Mouse (Mus musculus): ENCODE results near the gene Sept9.

DNA sequence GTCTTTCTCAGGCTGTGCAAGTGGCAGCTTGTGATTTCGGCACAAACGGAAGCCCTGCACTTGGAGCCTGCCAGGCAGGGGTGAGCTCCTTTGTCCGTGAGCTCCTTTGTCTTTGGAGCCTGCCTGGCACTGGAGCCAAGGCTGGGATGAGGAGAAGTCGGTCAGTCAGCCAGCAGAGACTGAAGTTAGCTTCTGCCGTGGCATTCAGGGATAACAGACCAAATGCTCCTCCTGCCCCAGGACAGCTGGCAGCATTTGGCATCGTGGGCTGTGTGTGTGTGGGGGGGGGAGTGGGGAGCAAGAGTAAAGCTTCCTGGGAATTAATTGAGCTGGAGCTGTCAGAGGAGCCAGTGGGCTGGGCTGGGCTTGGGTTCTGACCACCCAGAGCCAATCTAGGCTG, 210.6 kb downstream of the Sept9 start:
- TF ChIP-seq GATA1 (IDR thresholded peaks at IDR 0.05; ENCODE audit: low read length) (no peak), TAL1 (IDR thresholded peaks at IDR 0.05; ENCODE audit: low read length) (no peak)
